Mouse (Mus musculus): ENCODE measurements around the gene Polr3k. TPM values are rescaled to one million over a fixed set of nuclear protein-coding genes. Genes with fewer than 3 reads are reported as not detected.

The Polr3k gene
- 9.0 to 16.8 TPM (median 10.7 TPM) in 4 replicates for total RNA-seq (2023)

DNA sequence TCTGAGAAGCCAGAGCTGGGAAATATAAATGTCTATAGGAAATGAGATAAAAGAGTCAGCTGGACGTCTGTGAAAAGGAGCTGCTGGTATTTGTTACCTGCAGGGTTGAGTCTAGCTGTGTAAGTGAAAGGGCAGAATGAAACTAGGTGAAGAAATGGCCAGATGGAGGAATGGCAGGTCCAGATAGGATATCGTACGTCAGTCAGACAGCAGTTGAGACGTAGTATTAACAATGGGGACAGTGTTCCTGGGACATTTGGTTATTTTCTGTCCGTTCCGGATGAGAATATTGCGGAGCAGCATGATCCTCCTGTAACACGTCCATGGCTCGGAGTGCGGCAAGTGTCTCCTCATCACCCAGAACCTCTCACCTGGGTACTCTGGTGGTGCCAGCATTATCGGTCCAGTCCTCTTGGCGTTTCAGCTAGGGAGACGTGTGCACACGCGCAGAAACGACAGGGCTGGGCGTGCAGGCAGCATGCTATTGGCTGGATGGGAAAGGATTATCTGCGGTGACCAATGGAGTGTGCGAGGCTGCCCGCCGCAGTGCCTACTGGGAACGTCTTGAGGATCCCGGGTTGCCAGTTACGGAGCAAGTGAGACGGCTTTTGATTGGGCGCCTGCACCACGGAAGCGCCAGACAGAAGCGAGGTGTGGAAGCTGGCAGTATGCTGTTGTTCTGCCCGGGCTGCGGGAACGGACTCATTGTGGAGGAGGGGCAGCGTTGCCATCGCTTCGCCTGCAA, at the start of gene Polr3k:
TSS of gene Polr3k (plus strand) at position 547 of the 745 bp plus-strand sequence.

DNA sequence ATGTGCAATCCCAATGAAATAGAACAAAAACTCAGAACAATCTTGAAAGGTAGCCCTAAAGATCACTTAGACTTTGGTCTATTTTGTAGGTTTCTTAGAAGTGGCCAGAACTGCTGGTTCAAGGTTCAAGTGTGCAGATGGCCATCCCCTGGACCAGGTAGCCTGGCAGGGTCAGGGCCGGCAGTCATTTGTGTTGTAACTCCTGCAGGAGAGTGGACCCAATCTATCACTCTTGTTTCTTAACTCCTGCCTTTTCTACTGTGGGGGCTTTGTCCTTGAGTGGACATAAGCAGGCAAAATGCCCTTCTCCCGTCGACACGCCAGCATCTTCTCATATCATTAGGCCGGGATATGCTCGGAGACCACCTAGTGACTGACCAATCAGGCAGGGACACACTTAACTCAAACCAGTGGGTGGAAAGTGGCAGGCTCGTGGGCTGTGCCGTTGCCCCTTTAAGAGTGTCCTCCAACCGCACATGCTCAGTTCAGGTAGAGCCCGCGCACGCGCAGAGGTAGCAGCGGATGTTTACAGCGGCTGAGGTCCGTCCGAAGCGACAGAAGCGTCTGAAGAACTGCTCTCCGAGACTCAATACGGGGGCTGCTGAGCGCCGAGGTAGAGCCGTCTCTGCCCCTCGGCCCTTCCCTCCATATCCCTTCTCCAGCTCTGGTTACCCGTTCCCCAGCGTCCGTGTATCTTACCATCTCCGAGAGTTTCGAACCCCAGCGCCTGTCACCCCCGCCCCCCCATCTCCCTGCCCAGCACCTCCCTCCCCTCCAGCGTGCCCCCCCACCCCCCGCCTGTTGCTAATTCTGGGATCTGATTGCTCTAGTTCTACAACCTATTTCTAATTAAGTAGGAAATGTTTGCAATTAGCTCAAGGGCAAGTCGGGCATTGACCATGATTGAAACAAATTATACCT, 26.5 kb upstream of the Polr3k start, which contains the start of gene Pcmtd2:
TSS of gene Pcmtd2 (plus strand) at position 483 of the 921 bp plus-strand sequence.

Other genes with a start within 250 kb of the Polr3k start
- not detected in 4 replicates for gene Gm29797, start 207.3 kb upstream of the Polr3k start, total RNA-seq (2023)
- gene Sox18, start 192.7 kb upstream of the Polr3k start, total RNA-seq (2023): not detected in 4 replicates
- gene Tcea2, start 184.0 kb upstream of the Polr3k start, total RNA-seq (2023): 23.0 to 25.8 TPM (median 23.3 TPM) in 4 replicates
- 147 to 159 TPM (median 155 TPM) in 4 replicates for gene Rgs19, start 170.4 kb upstream of the Polr3k start, total RNA-seq (2023)
- not detected in 4 replicates for gene Lkaaear1, start 165.9 kb upstream of the Polr3k start, total RNA-seq (2023)
- gene Oprl1, start 149.3 kb upstream of the Polr3k start, total RNA-seq (2023): 0.42 to 1.0 TPM (median 0.80 TPM) in 4 replicates
- not detected in 4 replicates for gene Myt1, start 101.0 kb upstream of the Polr3k start, total RNA-seq (2023)
- gene Pcmtd2, start 26.5 kb upstream of the Polr3k start, total RNA-seq (2023): 40.4 to 49.8 TPM (median 44.9 TPM) in 4 replicates
- not detected in 4 replicates for gene Gm14496, start 126.8 kb downstream of the Polr3k start, total RNA-seq (2023)

All from B cell, adult 62 days (primary cell).